Mouse (Mus musculus) ES-Bruce4 (cell line): ENCODE results near the gene Qpctl.

Experiments used
- CTCF ChIP-seq: IDR thresholded peaks from one replicate; pipeline ENCODE4 v1.8.1; 2011; ENCODE audit warnings: low read depth, low read length
- EP300 ChIP-seq: IDR thresholded peaks from 2 replicates; pipeline ENCODE4 v1.6.1; 2011; ENCODE audit warnings: low read depth, low read length; ENCODE audit not compliant: insufficient read depth

- TF ChIP-seq CTCF: no peak
- no peak for TF ChIP-seq EP300
Measured at GRCm38 (mm10) chr7:19170142-19170541, 21.1 kb upstream of the Qpctl start.
